Mouse (Mus musculus): ENCODE measurements around the gene Gm10662. TPM values are rescaled to one million over a fixed set of nuclear protein-coding genes. Genes with fewer than 3 reads are reported as not detected.
"Not testable (repeated sequence)": the region's sequence is repeated elsewhere in the genome, so short reads cannot be mapped to it uniquely, and the experiment has no call there.

The Gm10662 gene
- not detected in 2 replicates for polyA plus RNA-seq (2012; rRNA removed)

DNA sequence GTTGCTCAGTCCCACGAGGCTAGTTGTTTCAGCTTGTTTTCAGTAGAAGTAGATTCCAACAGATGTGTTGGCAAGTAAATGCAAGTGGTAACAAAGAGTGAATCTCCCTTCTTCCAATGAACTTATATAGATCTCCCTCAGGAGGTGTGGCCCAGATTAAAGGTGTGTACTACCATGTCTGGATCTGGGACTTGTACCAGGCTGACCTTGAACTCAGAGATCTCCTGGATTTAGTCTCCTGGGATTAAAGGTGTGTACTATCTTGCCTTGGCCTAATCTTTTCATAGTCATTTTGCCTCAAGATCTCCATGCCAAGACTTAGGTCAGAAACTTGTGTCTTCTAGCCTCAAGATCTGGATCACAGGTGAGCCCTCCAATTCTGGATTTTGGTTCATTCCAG, at the start of gene Gm10662:
Gene Gm10662, minus strand, starts transcription at position 101 of the 400 bp plus-strand sequence.
- H3K4me1 ChIP-seq (replicated peaks; ENCODE audit: control insufficient read depth, insufficient read depth, low read length); H3K4me3 ChIP-seq (ENCODE audit: control insufficient read depth, insufficient read depth, low read length); H3K27me3 ChIP-seq (ENCODE audit: control insufficient read depth, insufficient read depth, low read length); H3K27ac ChIP-seq (ENCODE audit: control insufficient read depth, insufficient read depth, low read length); DNase-seq; H3K36me3 ChIP-seq (ENCODE audit: control insufficient read depth, insufficient read depth, low read length): not testable (repeated sequence)
- WGBS: no CpG with 5 or more reads among the region's 1 CpGs

DNA sequence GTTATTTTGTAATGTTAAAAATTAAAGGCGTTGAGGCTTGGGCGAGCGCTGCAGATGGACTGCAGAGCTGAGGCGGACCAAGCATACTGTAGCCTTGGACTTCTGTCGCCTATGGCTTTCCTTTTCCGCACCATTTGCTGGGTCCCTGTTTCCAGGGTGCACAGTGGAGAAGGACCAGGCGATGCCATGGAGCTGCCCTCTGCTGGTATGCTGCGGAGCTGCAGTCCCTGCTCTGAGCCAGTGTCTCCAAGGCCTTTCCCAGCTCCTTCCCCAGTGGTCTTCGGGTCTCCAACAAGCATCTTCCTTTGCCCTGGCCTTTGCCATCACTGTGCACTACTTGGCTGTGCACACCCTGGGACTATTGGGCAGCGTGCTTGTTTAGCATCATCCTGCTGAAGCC, 19.2 kb upstream of the Gm10662 start:
- not testable (repeated sequence) for H3K27me3 ChIP-seq (ENCODE audit: control insufficient read depth, insufficient read depth, low read length); H3K4me3 ChIP-seq (ENCODE audit: control insufficient read depth, insufficient read depth, low read length); DNase-seq; H3K27ac ChIP-seq (ENCODE audit: control insufficient read depth, insufficient read depth, low read length); H3K36me3 ChIP-seq (ENCODE audit: control insufficient read depth, insufficient read depth, low read length); H3K4me1 ChIP-seq (replicated peaks; ENCODE audit: control insufficient read depth, insufficient read depth, low read length)
- 91% methylated on average over 10 of the region's 10 CpGs for WGBS

Other genes with a start within 250 kb of the Gm10662 start
- not detected in 2 replicates for gene Gm4214, start 159.8 kb downstream of the Gm10662 start, polyA plus RNA-seq (2012; rRNA removed)
- not detected in 2 replicates for gene Gm4216, start 124.6 kb downstream of the Gm10662 start, polyA plus RNA-seq (2012; rRNA removed)
- gene Vmn1r163, start 88.9 kb downstream of the Gm10662 start, polyA plus RNA-seq (2012; rRNA removed): not detected in 2 replicates
- gene Gm8720, start 77.0 kb downstream of the Gm10662 start, polyA plus RNA-seq (2012; rRNA removed): not detected in 2 replicates
- not detected in 2 replicates for gene Vmn1r165, start 72.9 kb upstream of the Gm10662 start, polyA plus RNA-seq (2012; rRNA removed)
- not detected in 2 replicates for gene Vmn1r166, start 107.2 kb upstream of the Gm10662 start, polyA plus RNA-seq (2012; rRNA removed)
- not detected in 2 replicates for gene Gm6902, start 134.4 kb upstream of the Gm10662 start, polyA plus RNA-seq (2012; rRNA removed)
- gene Nlrp4e, start 156.7 kb upstream of the Gm10662 start, polyA plus RNA-seq (2012; rRNA removed): not detected in 2 replicates
- gene Nlrp5, start 241.4 kb upstream of the Gm10662 start, polyA plus RNA-seq (2012; rRNA removed): 0.15 TPM in 1 of 2 replicates, not detected in the other

Measured in thymus, adult 2 months (tissue).